Mouse (Mus musculus): ENCODE data around the gene Nrxn1. TPM values are rescaled to one million over a fixed set of nuclear protein-coding genes. Genes with fewer than 3 reads are reported as not detected.
"Not testable (repeated sequence)": the region's sequence is repeated elsewhere in the genome, so short reads cannot be mapped to it uniquely, and the experiment has no call there.

Gene Nrxn1
- polyA plus RNA-seq, 1 experiment from 2014 or later = 6.1 TPM

GRCm38 (mm10) chr17:90244339-90244738 lies 848.5 kb downstream of the Nrxn1 start:
- Histone ChIP-seq H3K9me3 (ENCODE audit: control insufficient read depth, low read depth, low read length) (no peaks in the 10 kb centered on the region), H3K4me1 (ENCODE audit: control insufficient read depth, insufficient read depth, low read length) (no peaks in the 10 kb centered on the region), H3K9ac (replicated peaks; ENCODE audit: low read depth, low read length) (no peak overlapping the region), H3K27ac (ENCODE audit: low read length) (no peak overlapping the region), H3K36me3 (ENCODE audit: control insufficient read depth, insufficient read depth, low read length) (no peaks in the 10 kb centered on the region), H3K27me3 (ENCODE audit: control insufficient read depth, insufficient read depth, low read length) (no peaks in the 10 kb centered on the region), H3K4me3 (ENCODE audit: low read depth, low read length) (no peak overlapping the region), H3K4me2 (replicated peaks; ENCODE audit: low read depth, low read length) (no peak overlapping the region)
- ATAC-seq (ENCODE audit: insufficient number of reproducible peaks, insufficient read depth, low FRiP score, low read depth) = no peak
- WGBS = 63% methylated on average over 2 of the region's 2 CpGs

- no peak overlapping the region for H3K27ac ChIP-seq (ENCODE audit: low read length)
- no peak overlapping the region for H3K4me2 ChIP-seq (replicated peaks; ENCODE audit: low read depth, low read length)
- no peak overlapping the region for H3K9ac ChIP-seq (replicated peaks; ENCODE audit: low read depth, low read length)
- H3K4me3 ChIP-seq (ENCODE audit: low read depth, low read length) = no peak overlapping the region
- no peaks in the 10 kb centered on the region for H3K9me3 ChIP-seq (ENCODE audit: control insufficient read depth, low read depth, low read length)
- ATAC-seq (ENCODE audit: insufficient number of reproducible peaks, insufficient read depth, low FRiP score, low read depth) = no peak
- H3K36me3 ChIP-seq (ENCODE audit: control insufficient read depth, insufficient read depth, low read length) = no peaks in the 10 kb centered on the region
- H3K4me1 ChIP-seq (ENCODE audit: control insufficient read depth, insufficient read depth, low read length) = no peaks in the 10 kb centered on the region
- 77% methylated on average over 3 of the region's 3 CpGs for WGBS
- no peaks in the 10 kb centered on the region for H3K27me3 ChIP-seq (ENCODE audit: control insufficient read depth, insufficient read depth, low read length)
These were observed 853.9 kb downstream of the Nrxn1 start for GRCm38 (mm10) chr17:90238964-90239363.

GRCm38 (mm10) chr17:90238517-90238916 lies 854.4 kb downstream of the Nrxn1 start:
- no peak overlapping the region for H3K9ac ChIP-seq (replicated peaks; ENCODE audit: low read depth, low read length)
- no peaks in the 10 kb centered on the region for H3K36me3 ChIP-seq (ENCODE audit: control insufficient read depth, insufficient read depth, low read length)
- H3K27me3 ChIP-seq (ENCODE audit: control insufficient read depth, insufficient read depth, low read length) = no peaks in the 10 kb centered on the region
- H3K4me3 ChIP-seq (ENCODE audit: low read depth, low read length) = no peak overlapping the region
- H3K4me2 ChIP-seq (replicated peaks; ENCODE audit: low read depth, low read length) = no peak overlapping the region
- no peak overlapping the region for H3K27ac ChIP-seq (ENCODE audit: low read length)
- ATAC-seq (ENCODE audit: insufficient number of reproducible peaks, insufficient read depth, low FRiP score, low read depth) = no peak
- H3K4me1 ChIP-seq (ENCODE audit: control insufficient read depth, insufficient read depth, low read length) = no peaks in the 10 kb centered on the region
- no peaks in the 10 kb centered on the region for H3K9me3 ChIP-seq (ENCODE audit: control insufficient read depth, low read depth, low read length)
- WGBS = 93% methylated on average over 2 of the region's 2 CpGs

- H3K36me3 ChIP-seq (ENCODE audit: control insufficient read depth, insufficient read depth, low read length); H3K9me3 ChIP-seq (ENCODE audit: control insufficient read depth, low read depth, low read length); H3K4me3 ChIP-seq (ENCODE audit: low read depth, low read length); H3K4me1 ChIP-seq (ENCODE audit: control insufficient read depth, insufficient read depth, low read length); H3K9ac ChIP-seq (replicated peaks; ENCODE audit: low read depth, low read length); H3K4me2 ChIP-seq (replicated peaks; ENCODE audit: low read depth, low read length); H3K27ac ChIP-seq (ENCODE audit: low read length); ATAC-seq (ENCODE audit: insufficient number of reproducible peaks, insufficient read depth, low FRiP score, low read depth); H3K27me3 ChIP-seq (ENCODE audit: control insufficient read depth, insufficient read depth, low read length): not testable (repeated sequence)
- WGBS = 95% methylated on average over 1 of the region's 1 CpGs
These were observed 857.2 kb downstream of the Nrxn1 start for GRCm38 (mm10) chr17:90235674-90236073.

GRCm38 (mm10) chr17:90234806-90235205 lies 858.1 kb downstream of the Nrxn1 start:
- Histone ChIP-seq H3K4me2 (replicated peaks; ENCODE audit: low read depth, low read length) (no peak overlapping the region), H3K9ac (replicated peaks; ENCODE audit: low read depth, low read length) (no peak overlapping the region), H3K9me3 (ENCODE audit: control insufficient read depth, low read depth, low read length) (no peaks in the 10 kb centered on the region), H3K27me3 (ENCODE audit: control insufficient read depth, insufficient read depth, low read length) (no peaks in the 10 kb centered on the region), H3K4me3 (ENCODE audit: low read depth, low read length) (no peak overlapping the region), H3K27ac (ENCODE audit: low read length) (no peak overlapping the region), H3K36me3 (ENCODE audit: control insufficient read depth, insufficient read depth, low read length) (no peaks in the 10 kb centered on the region), H3K4me1 (ENCODE audit: control insufficient read depth, insufficient read depth, low read length) (no peaks in the 10 kb centered on the region)
- WGBS = 83% methylated on average over 2 of the region's 2 CpGs
- no peak for ATAC-seq (ENCODE audit: insufficient number of reproducible peaks, insufficient read depth, low FRiP score, low read depth)

GRCm38 (mm10) chr17:90208547-90208946 lies 884.3 kb downstream of the Nrxn1 start:
- ATAC-seq (ENCODE audit: insufficient number of reproducible peaks, insufficient read depth, low FRiP score, low read depth) = no peak

GRCm38 (mm10) chr17:90207617-90208016 lies 885.3 kb downstream of the Nrxn1 start:
- no peak overlapping the region for H3K4me2 ChIP-seq (replicated peaks; ENCODE audit: low read depth, low read length)
- H3K4me3 ChIP-seq (ENCODE audit: low read depth, low read length) = no peak overlapping the region
- H3K27me3 ChIP-seq (ENCODE audit: control insufficient read depth, insufficient read depth, low read length) = no peaks in the 10 kb centered on the region
- no peaks in the 10 kb centered on the region for H3K9me3 ChIP-seq (ENCODE audit: control insufficient read depth, low read depth, low read length)
- ATAC-seq (ENCODE audit: insufficient number of reproducible peaks, insufficient read depth, low FRiP score, low read depth) = no peak
- H3K27ac ChIP-seq (ENCODE audit: low read length) = no peak overlapping the region
- H3K9ac ChIP-seq (replicated peaks; ENCODE audit: low read depth, low read length) = no peak overlapping the region
- WGBS = 73% methylated on average over 5 of the region's 5 CpGs
- H3K36me3 ChIP-seq (ENCODE audit: control insufficient read depth, insufficient read depth, low read length) = no peaks in the 10 kb centered on the region
- no peaks in the 10 kb centered on the region for H3K4me1 ChIP-seq (ENCODE audit: control insufficient read depth, insufficient read depth, low read length)

More at GRCm38 (mm10) chr17:90208547-90208946, 884.3 kb downstream of the Nrxn1 start:
- Histone ChIP-seq H3K9ac (replicated peaks; ENCODE audit: low read depth, low read length) (no peak overlapping the region), H3K9me3 (ENCODE audit: control insufficient read depth, low read depth, low read length) (no peaks in the 10 kb centered on the region), H3K4me1 (ENCODE audit: control insufficient read depth, insufficient read depth, low read length) (no peaks in the 10 kb centered on the region), H3K27me3 (ENCODE audit: control insufficient read depth, insufficient read depth, low read length) (no peaks in the 10 kb centered on the region), H3K36me3 (ENCODE audit: control insufficient read depth, insufficient read depth, low read length) (no peaks in the 10 kb centered on the region), H3K4me2 (replicated peaks; ENCODE audit: low read depth, low read length) (no peak overlapping the region), H3K4me3 (ENCODE audit: low read depth, low read length) (no peak overlapping the region), H3K27ac (ENCODE audit: low read length) (no peak overlapping the region)

- H3K9me3 ChIP-seq (ENCODE audit: control insufficient read depth, low read depth, low read length) = no peaks in the 10 kb centered on the region
- no peak overlapping the region for H3K4me2 ChIP-seq (replicated peaks; ENCODE audit: low read depth, low read length)
- no peak for ATAC-seq (ENCODE audit: insufficient number of reproducible peaks, insufficient read depth, low FRiP score, low read depth)
- H3K9ac ChIP-seq (replicated peaks; ENCODE audit: low read depth, low read length) = no peak overlapping the region
- no peak overlapping the region for H3K4me3 ChIP-seq (ENCODE audit: low read depth, low read length)
- no peaks in the 10 kb centered on the region for H3K4me1 ChIP-seq (ENCODE audit: control insufficient read depth, insufficient read depth, low read length)
- no peaks in the 10 kb centered on the region for H3K36me3 ChIP-seq (ENCODE audit: control insufficient read depth, insufficient read depth, low read length)
- H3K27me3 ChIP-seq (ENCODE audit: control insufficient read depth, insufficient read depth, low read length) = no peaks in the 10 kb centered on the region
- no peak overlapping the region for H3K27ac ChIP-seq (ENCODE audit: low read length)
These were observed 888.9 kb downstream of the Nrxn1 start for GRCm38 (mm10) chr17:90203993-90204392.

- Histone ChIP-seq H3K36me3 (ENCODE audit: control insufficient read depth, insufficient read depth, low read length) (no peaks in the 10 kb centered on the region), H3K9me3 (ENCODE audit: control insufficient read depth, low read depth, low read length) (no peaks in the 10 kb centered on the region), H3K27me3 (ENCODE audit: control insufficient read depth, insufficient read depth, low read length) (no peaks in the 10 kb centered on the region), H3K27ac (ENCODE audit: low read length) (no peak overlapping the region), H3K9ac (replicated peaks; ENCODE audit: low read depth, low read length) (no peak overlapping the region), H3K4me1 (ENCODE audit: control insufficient read depth, insufficient read depth, low read length) (no peaks in the 10 kb centered on the region), H3K4me3 (ENCODE audit: low read depth, low read length) (no peak overlapping the region), H3K4me2 (replicated peaks; ENCODE audit: low read depth, low read length) (no peak overlapping the region)
- 46% methylated on average over 2 of the region's 2 CpGs for WGBS
- ATAC-seq (ENCODE audit: insufficient number of reproducible peaks, insufficient read depth, low FRiP score, low read depth) = no peak
These were observed 890.1 kb downstream of the Nrxn1 start for GRCm38 (mm10) chr17:90202785-90203184.

Data from stomach, embryonic 14.5 days (tissue).